Mouse (Mus musculus): ENCODE data around the gene Jun.

DNA sequence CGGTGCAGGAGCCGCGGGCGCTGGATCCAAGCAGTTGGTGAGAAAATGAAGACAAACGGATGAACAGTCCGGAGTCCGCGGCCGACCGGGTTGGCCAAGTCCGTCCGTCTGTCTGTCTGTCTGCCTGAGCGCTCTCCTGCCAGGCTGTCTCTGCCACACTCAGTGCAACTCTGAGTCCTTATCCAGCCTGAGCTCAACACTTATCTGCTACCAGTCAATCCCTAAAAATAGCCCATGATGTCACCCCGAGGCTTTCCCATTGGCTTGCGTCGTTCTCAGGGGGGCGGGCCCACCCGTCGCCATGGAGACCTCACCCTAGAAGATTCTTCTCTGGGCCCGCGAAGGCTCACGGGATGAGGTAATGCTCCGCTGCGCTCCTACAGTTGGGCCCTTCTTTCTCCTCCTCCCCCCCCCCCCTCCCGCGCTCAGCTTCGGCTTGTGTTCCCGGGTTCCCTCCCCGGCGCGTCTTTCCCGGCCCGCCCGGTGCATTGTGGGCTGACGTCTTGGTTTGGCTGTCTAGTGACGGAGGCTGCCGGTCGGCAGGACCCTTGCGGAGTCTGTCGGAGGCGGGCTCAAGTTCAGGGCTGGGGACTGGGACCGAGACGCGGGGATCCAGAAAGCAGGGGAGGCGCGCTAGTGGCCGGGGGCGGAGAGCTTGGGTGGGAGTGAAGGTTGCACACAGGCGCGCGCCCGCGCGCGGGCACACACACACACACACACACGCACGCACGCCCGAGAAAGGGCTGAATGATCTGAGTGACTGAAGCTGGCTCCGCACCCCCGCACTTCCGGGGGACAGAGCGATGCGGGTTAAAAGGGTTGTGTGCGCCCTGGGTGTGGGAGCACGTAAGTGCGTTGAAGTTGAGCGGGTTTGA, at the start of gene Jun:
- TF ChIP-seq USF1 (IDR thresholded peaks at IDR 0.05; ENCODE audit: low read depth) (no peak), FOSL1 (IDR thresholded peaks at IDR 0.05; ENCODE audit: insufficient read depth, low read length, poor library complexity, severe bottlenecking) (no peak), CTCF (IDR thresholded peaks at IDR 0.05; ENCODE audit: control insufficient read depth, insufficient read depth, insufficient read length) (no peak), MYOD1 (IDR thresholded peaks at IDR 0.05; ENCODE audit: control insufficient read depth, insufficient read length, low read depth) (no peak)

Measured in C2C12 (cell line).